Mouse (Mus musculus): ENCODE measurements around the gene Fbxo28. TPM values are rescaled to one million over a fixed set of nuclear protein-coding genes. Genes with fewer than 3 reads are reported as not detected.

Gene Fbxo28
- total RNA-seq, 2 experiments from 2014 or later = 48.5 to 51.2 TPM

GRCm38 (mm10) chr1:182284795-182285194 is 56.6 kb downstream of the Fbxo28 start:
- no peak for DNase-seq

GRCm38 (mm10) chr1:182283231-182283630 is 58.2 kb downstream of the Fbxo28 start:
- no peak for DNase-seq

- DNase-seq = peak; percentile 93
Measured at GRCm38 (mm10) chr1:182282091-182283075, 59.0 kb downstream of the Fbxo28 start, which contains the start of gene Degs1. Gene Degs1 (minus strand): TSS chr1:182282804.

- no peak for DNase-seq
Measured at GRCm38 (mm10) chr1:182281251-182281711, 60.1 kb downstream of the Fbxo28 start.

- no peak for DNase-seq
Measured at GRCm38 (mm10) chr1:182280577-182280976, 60.9 kb downstream of the Fbxo28 start.

GRCm38 (mm10) chr1:182280046-182280445 is 61.4 kb downstream of the Fbxo28 start:
- no peak for DNase-seq

GRCm38 (mm10) chr1:182279436-182279835 is 62.0 kb downstream of the Fbxo28 start:
- DNase-seq = no peak

- DNase-seq = no peak
Measured at GRCm38 (mm10) chr1:182275109-182275508, 66.3 kb downstream of the Fbxo28 start.

- no peak for DNase-seq
Measured at GRCm38 (mm10) chr1:182271632-182272031, 69.8 kb downstream of the Fbxo28 start.

GRCm38 (mm10) chr1:182271130-182271529 is 70.3 kb downstream of the Fbxo28 start:
- DNase-seq = no peak

GRCm38 (mm10) chr1:182268317-182268716 is 73.1 kb downstream of the Fbxo28 start:
- DNase-seq = no peak

- no peak for DNase-seq
Measured at GRCm38 (mm10) chr1:182266028-182266525, 75.4 kb downstream of the Fbxo28 start.

Other genes with a start within 250 kb of the Fbxo28 start
- gene Srp9, start 216.9 kb downstream of the Fbxo28 start, total RNA-seq (2021) = 10 to 100 TPM; 65.2 to 76.7 TPM
- not detected for gene Vmn1r1, start 177.1 kb downstream of the Fbxo28 start, total RNA-seq (2021)
- gene Degs1, start 58.8 kb downstream of the Fbxo28 start, total RNA-seq (2021) = 10 to 100 TPM; 72.5 to 82.4 TPM
- 10 to 100 TPM; 27.1 to 30.3 TPM for gene Trp53bp2, start 67.5 kb upstream of the Fbxo28 start, total RNA-seq (2021)
- gene Capn2, start 176.0 kb upstream of the Fbxo28 start, total RNA-seq (2021) = 10 to 100 TPM; 57.9 to 59.5 TPM
- gene Capn8, start 223.4 kb upstream of the Fbxo28 start, total RNA-seq (2021) = not detected

All from layer of hippocampus, postnatal 36 days (tissue).